Mouse (Mus musculus): Measurements from ENCODE around the gene Grm8.

- TF ChIP-seq CTCF (IDR thresholded peaks at IDR 0.05; ENCODE audit: low read depth, low read length): no peak
- TF ChIP-seq GATA1 (IDR thresholded peaks at IDR 0.05; ENCODE audit: borderline replicate concordance, low read length): no peak
- no peak for TF ChIP-seq POLR2AphosphoS5 (IDR thresholded peaks at IDR 0.05; ENCODE audit: insufficient replicate concordance, low read depth, low read length)
Measured at GRCm38 (mm10) chr6:27800881-27801572, 334.0 kb downstream of the Grm8 start.
